Mouse (Mus musculus) limb, embryonic 13.5 days (tissue): ENCODE results near the gene Rnf19b. TPM values are rescaled to one million over a fixed set of nuclear protein-coding genes. Genes with fewer than 3 reads are reported as not detected.

Source experiments
- ATAC-seq: fragments of 200-750 bp; cut with Nextera tagmentation; 2 replicates; pipeline ENCODE4 v1.8.0; 2017; ENCODE audit warnings: low read depth, moderate number of reproducible peaks, moderate TSS enrichment; ENCODE audit not compliant: low FRiP score
- H3K27ac ChIP-seq: fragments of 300-500 bp; sonication (generic); 2 replicates; pipeline ENCODE4 v1.5.1; 2015; ENCODE audit warnings: inconsistent platforms, mild to moderate bottlenecking, moderate library complexity
- H3K27me3 ChIP-seq: fragments of 300-500 bp; sonication (generic); 2 replicates; pipeline ENCODE4 v1.6.1; 2015; ENCODE audit warnings: mild to moderate bottlenecking, inconsistent platforms
- H3K36me3 ChIP-seq: fragments of 300-500 bp; sonication (generic); 2 replicates; pipeline ENCODE4 v1.6.1; 2015; ENCODE audit warnings: inconsistent platforms, mild to moderate bottlenecking, moderate library complexity
- H3K4me1 ChIP-seq: fragments of 300-500 bp; sonication (generic); 2 replicates; pipeline ENCODE4 v1.6.1; 2015; ENCODE audit warnings: inconsistent platforms
- H3K4me2 ChIP-seq: fragments of 300-500 bp; sonication (generic); replicated peaks from 2 replicates; pipeline ENCODE4 v1.6.1; 2015; ENCODE audit warnings: inconsistent platforms, mild to moderate bottlenecking, moderate library complexity
- H3K4me3 ChIP-seq: fragments of 300-500 bp; sonication (generic); 2 replicates; pipeline ENCODE4 v1.5.1; 2015; ENCODE audit warnings: moderate library complexity, mild to moderate bottlenecking, inconsistent platforms
- H3K9ac ChIP-seq: fragments of 300-500 bp; sonication (generic); 2 replicates; pipeline ENCODE4 v1.6.1; 2015; ENCODE audit warnings: mild to moderate bottlenecking, inconsistent platforms
- H3K9me3 ChIP-seq: fragments of 300-500 bp; sonication (generic); 2 replicates; pipeline ENCODE4 v1.6.1; 2016; ENCODE audit warnings: inconsistent platforms
- WGBS: fragments of 180-500 bp; shearing (Covaris S2); methylation state at CpG from one replicate; pipeline ENCODE4 v1.1.7; 2015; 5-methylcytosine and 5-hydroxymethylcytosine counted together
- polyA plus RNA-seq: library from polyadenylated mRNA; unstranded; fragments of >200 nt; fragmentation: Nextera tagmentation; extraction: Ambion mirVana; gene quantifications from 2 replicates; pipeline ENCODE4 v1.2.1, GENCODE M21; 2015

The Rnf19b gene
- polyA plus RNA-seq, 1 experiment from 2014 or later: 8.5 TPM

DNA sequence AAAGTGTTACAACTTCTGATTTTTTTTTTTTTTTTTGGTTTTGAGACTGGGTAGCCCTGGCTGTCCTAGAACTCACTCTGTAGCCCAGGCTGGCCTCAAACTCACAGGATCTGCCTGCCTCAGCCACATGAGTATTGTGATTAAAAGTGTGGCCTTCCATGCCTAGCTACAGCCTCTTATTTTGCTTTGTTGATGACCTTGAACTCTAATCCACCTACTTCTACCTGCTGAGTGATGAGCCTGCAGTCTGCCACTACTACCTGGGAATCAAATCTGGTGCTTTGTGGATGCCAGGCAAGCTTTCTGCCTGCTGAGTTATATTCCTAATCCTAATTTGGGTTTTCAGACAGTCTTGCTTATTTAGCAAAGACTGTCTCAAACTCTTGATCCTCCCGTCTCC lies 3.4 kb downstream of the Rnf19b start:
- H3K36me3 ChIP-seq: no peaks in the 10 kb centered on the region
- no peak overlapping the region for H3K27ac ChIP-seq
- 85% methylated on average over 1 of the region's 1 CpGs for WGBS
- H3K9ac ChIP-seq: no peak overlapping the region
- H3K4me2 ChIP-seq: no peak overlapping the region
- H3K27me3 ChIP-seq: no peaks in the 10 kb centered on the region
- no peaks in the 10 kb centered on the region for H3K9me3 ChIP-seq
- H3K4me3 ChIP-seq: no peak overlapping the region
- no peak for ATAC-seq
- peaks cover 10% of the 10 kb centered on the region for H3K4me1 ChIP-seq

- no peak overlapping the region for H3K27ac ChIP-seq
- 86% methylated on average over 3 of the region's 3 CpGs for WGBS
- H3K9me3 ChIP-seq: no peaks in the 10 kb centered on the region
- no peak overlapping the region for H3K4me2 ChIP-seq
- no peak overlapping the region for H3K9ac ChIP-seq
- H3K4me3 ChIP-seq: no peak overlapping the region
- H3K36me3 ChIP-seq: no peaks in the 10 kb centered on the region
- no peaks in the 10 kb centered on the region for H3K27me3 ChIP-seq
- no peak for ATAC-seq
- peaks cover 10% of the 10 kb centered on the region for H3K4me1 ChIP-seq
Measured at GRCm38 (mm10) chr4:129062281-129063075, 4.4 kb downstream of the Rnf19b start.

- no peaks in the 10 kb centered on the region for H3K36me3 ChIP-seq
- ATAC-seq: no peak
- 0 out of 2 replicates have a peak, but pooled peaks cover 3% of the 10 kb centered on the region for H3K4me1 ChIP-seq
- H3K27me3 ChIP-seq: no peaks in the 10 kb centered on the region
- H3K27ac ChIP-seq: no peak overlapping the region
- no peak overlapping the region for H3K4me2 ChIP-seq
- H3K9ac ChIP-seq: no peak overlapping the region
- no peak overlapping the region for H3K4me3 ChIP-seq
- H3K9me3 ChIP-seq: no peaks in the 10 kb centered on the region
Measured at GRCm38 (mm10) chr4:129065688-129066236, 7.7 kb downstream of the Rnf19b start.

- ATAC-seq: no peak
- H3K27me3 ChIP-seq: no peaks in the 10 kb centered on the region
- no peak overlapping the region for H3K4me3 ChIP-seq
- H3K27ac ChIP-seq: no peak overlapping the region
- H3K36me3 ChIP-seq: no peaks in the 10 kb centered on the region
- H3K9me3 ChIP-seq: no peaks in the 10 kb centered on the region
- H3K9ac ChIP-seq: no peak overlapping the region
- WGBS: 83% methylated on average over 5 of the region's 5 CpGs
- H3K4me2 ChIP-seq: no peak overlapping the region
- peaks cover 9% of the 10 kb centered on the region; the same call in 1 of the 2 replicates for H3K4me1 ChIP-seq
Measured at GRCm38 (mm10) chr4:129067638-129068415, 9.8 kb downstream of the Rnf19b start.

GRCm38 (mm10) chr4:129068848-129069247 lies 10.8 kb downstream of the Rnf19b start:
- Histone ChIP-seq H3K4me3 (no peak overlapping the region), H3K4me1 (peaks cover 9% of the 10 kb centered on the region; the same call in 1 of the 2 replicates), H3K27ac (no peak overlapping the region), H3K9me3 (no peaks in the 10 kb centered on the region), H3K36me3 (peaks cover 7% of the 10 kb centered on the region), H3K9ac (no peak overlapping the region), H3K4me2 (no peak overlapping the region), H3K27me3 (no peaks in the 10 kb centered on the region)
- WGBS: 92% methylated on average over 4 of the region's 4 CpGs
- no peak for ATAC-seq

GRCm38 (mm10) chr4:129079126-129079525 lies 21.1 kb downstream of the Rnf19b start:
- Histone ChIP-seq H3K4me2 (no peak overlapping the region), H3K4me3 (no peak overlapping the region), H3K36me3 (peaks cover 87% of the 10 kb centered on the region), H3K9me3 (no peaks in the 10 kb centered on the region), H3K4me1 (no peaks in the 10 kb centered on the region), H3K27me3 (no peaks in the 10 kb centered on the region), H3K9ac (no peak overlapping the region), H3K27ac (no peak overlapping the region)
- whole genome bisulfite sequencing: 97% methylated on average over 9 of the region's 9 CpGs
- no peak for ATAC-seq

GRCm38 (mm10) chr4:129081041-129081440 lies 23.0 kb downstream of the Rnf19b start:
- Histone ChIP-seq H3K27ac (no peak overlapping the region), H3K36me3 (peaks cover 78% of the 10 kb centered on the region), H3K9me3 (no peaks in the 10 kb centered on the region), H3K4me1 (no peaks in the 10 kb centered on the region), H3K27me3 (no peaks in the 10 kb centered on the region), H3K9ac (no peak overlapping the region), H3K4me2 (no peak overlapping the region), H3K4me3 (no peak overlapping the region)
- ATAC-seq: no peak
- WGBS: 80% methylated on average over 7 of the region's 7 CpGs

GRCm38 (mm10) chr4:129081512-129081911 lies 23.4 kb downstream of the Rnf19b start:
- no peak overlapping the region for H3K27ac ChIP-seq
- no peaks in the 10 kb centered on the region for H3K4me1 ChIP-seq
- 80% methylated on average over 6 of the region's 6 CpGs for WGBS
- no peak for ATAC-seq
- no peak overlapping the region for H3K4me2 ChIP-seq
- H3K36me3 ChIP-seq: peaks cover 73% of the 10 kb centered on the region
- no peak overlapping the region for H3K4me3 ChIP-seq
- H3K27me3 ChIP-seq: no peaks in the 10 kb centered on the region
- H3K9me3 ChIP-seq: no peaks in the 10 kb centered on the region
- no peak overlapping the region for H3K9ac ChIP-seq

GRCm38 (mm10) chr4:129081939-129082338 lies 23.9 kb downstream of the Rnf19b start:
- no peak overlapping the region for H3K4me2 ChIP-seq
- no peak for ATAC-seq
- no peaks in the 10 kb centered on the region for H3K4me1 ChIP-seq
- H3K36me3 ChIP-seq: peaks cover 69% of the 10 kb centered on the region
- H3K4me3 ChIP-seq: no peak overlapping the region
- 78% methylated on average over 3 of the region's 3 CpGs for WGBS
- no peaks in the 10 kb centered on the region for H3K27me3 ChIP-seq
- H3K27ac ChIP-seq: no peak overlapping the region
- H3K9ac ChIP-seq: no peak overlapping the region
- no peaks in the 10 kb centered on the region for H3K9me3 ChIP-seq

- no peaks in the 10 kb centered on the region for H3K9me3 ChIP-seq
- H3K9ac ChIP-seq: no peak overlapping the region
- 48% methylated on average over 10 of the region's 10 CpGs for WGBS
- H3K36me3 ChIP-seq: peaks cover 63% of the 10 kb centered on the region
- no peaks in the 10 kb centered on the region for H3K4me1 ChIP-seq
- no peak overlapping the region for H3K4me3 ChIP-seq
- ATAC-seq: no peak
- no peaks in the 10 kb centered on the region for H3K27me3 ChIP-seq
- no peak overlapping the region for H3K27ac ChIP-seq
- H3K4me2 ChIP-seq: no peak overlapping the region
Measured at GRCm38 (mm10) chr4:129082379-129083115, 24.5 kb downstream of the Rnf19b start.

DNA sequence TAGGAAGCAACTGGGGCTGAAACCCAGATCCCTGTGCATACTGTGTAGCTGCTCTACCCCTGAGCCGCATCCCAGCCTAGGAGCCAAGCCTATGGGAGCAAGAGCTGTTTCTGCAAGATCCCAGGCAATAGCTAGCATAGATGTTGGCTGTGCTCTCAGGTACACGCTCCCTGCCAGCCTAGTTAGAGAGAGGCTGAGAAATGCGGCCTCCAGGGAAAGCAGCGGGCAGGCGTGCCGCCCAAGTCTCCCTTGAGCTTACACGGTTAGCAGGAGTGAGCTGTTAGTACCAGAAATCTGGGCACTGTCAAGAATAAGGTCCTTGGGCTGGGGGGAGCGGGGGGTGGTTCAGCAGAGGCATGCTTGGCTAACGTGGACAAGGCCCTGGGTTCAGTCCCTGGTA lies 26.8 kb downstream of the Rnf19b start:
- no peak for ATAC-seq
- H3K4me3 ChIP-seq: no peak overlapping the region
- H3K4me1 ChIP-seq: no peaks in the 10 kb centered on the region
- WGBS: 86% methylated on average over 9 of the region's 9 CpGs
- no peaks in the 10 kb centered on the region for H3K27me3 ChIP-seq
- H3K4me2 ChIP-seq: no peak overlapping the region
- no peak overlapping the region for H3K9ac ChIP-seq
- H3K9me3 ChIP-seq: no peaks in the 10 kb centered on the region
- H3K36me3 ChIP-seq: peaks cover 40% of the 10 kb centered on the region
- H3K27ac ChIP-seq: no peak overlapping the region

DNA sequence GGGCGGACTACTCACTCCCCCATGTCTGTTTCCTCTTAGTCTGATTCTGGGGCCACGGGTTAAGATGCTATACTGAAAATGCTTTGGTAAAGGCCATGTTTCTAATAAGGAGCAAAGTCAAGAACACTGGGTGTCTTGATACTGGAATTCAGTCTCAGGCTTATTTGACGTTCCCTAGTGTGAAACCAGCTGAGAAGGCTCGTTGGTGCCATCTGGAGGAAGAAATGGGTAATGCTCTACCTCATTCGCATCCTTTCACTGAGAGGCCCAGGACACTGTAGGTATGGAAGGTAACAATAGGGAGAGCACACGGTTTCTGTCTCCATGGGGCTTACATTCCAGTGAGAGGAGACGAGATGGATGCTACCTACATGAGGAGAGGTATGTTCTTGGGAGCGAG lies 28.0 kb downstream of the Rnf19b start:
- no peaks in the 10 kb centered on the region for H3K4me1 ChIP-seq
- H3K27ac ChIP-seq: no peak overlapping the region
- no peak overlapping the region for H3K4me3 ChIP-seq
- H3K9me3 ChIP-seq: no peaks in the 10 kb centered on the region
- H3K9ac ChIP-seq: no peak overlapping the region
- peaks cover 28% of the 10 kb centered on the region for H3K36me3 ChIP-seq
- H3K4me2 ChIP-seq: no peak overlapping the region
- 26% methylated on average over 8 of the region's 8 CpGs for WGBS
- no peak for ATAC-seq
- H3K27me3 ChIP-seq: no peaks in the 10 kb centered on the region
